Mouse (Mus musculus): ENCODE data around the gene Pimreg.

Pimreg gene

GRCm38 (mm10) chr11:72064414-72064813 is 22.6 kb downstream of the Pimreg start:
- DNase-seq (ENCODE audit: extremely low spot score, low read depth, low spot score): no peak

- DNase-seq (ENCODE audit: extremely low spot score, low read depth, low spot score): no peak
Observed at GRCm38 (mm10) chr11:72065103-72065502, 23.3 kb downstream of the Pimreg start.

- no peak for DNase-seq (ENCODE audit: extremely low spot score, low read depth, low spot score)
Observed at GRCm38 (mm10) chr11:72066330-72066729, 24.5 kb downstream of the Pimreg start.

GRCm38 (mm10) chr11:72067326-72067725 is 25.5 kb downstream of the Pimreg start:
- no peak for DNase-seq (ENCODE audit: extremely low spot score, low read depth, low spot score)

- DNase-seq (ENCODE audit: extremely low spot score, low read depth, low spot score): no peak
Observed at GRCm38 (mm10) chr11:72068026-72068425, 26.2 kb downstream of the Pimreg start.

- no peak for DNase-seq (ENCODE audit: extremely low spot score, low read depth, low spot score)
Observed at GRCm38 (mm10) chr11:72070733-72071132, 28.9 kb downstream of the Pimreg start.

GRCm38 (mm10) chr11:72072331-72072905 is 30.6 kb downstream of the Pimreg start:
- no peak for DNase-seq (ENCODE audit: extremely low spot score, low read depth, low spot score)

- no peak for DNase-seq (ENCODE audit: extremely low spot score, low read depth, low spot score)
Observed at GRCm38 (mm10) chr11:72074230-72074629, 32.4 kb downstream of the Pimreg start.

- no peak for DNase-seq (ENCODE audit: extremely low spot score, low read depth, low spot score)
Observed at GRCm38 (mm10) chr11:72078056-72078455, 36.2 kb downstream of the Pimreg start.

GRCm38 (mm10) chr11:72078647-72079046 is 36.8 kb downstream of the Pimreg start:
- DNase-seq (ENCODE audit: extremely low spot score, low read depth, low spot score): no peak

GRCm38 (mm10) chr11:72080461-72080860 is 38.6 kb downstream of the Pimreg start:
- no peak for DNase-seq (ENCODE audit: extremely low spot score, low read depth, low spot score)

GRCm38 (mm10) chr11:72082601-72083000 is 40.8 kb downstream of the Pimreg start:
- no peak for DNase-seq (ENCODE audit: extremely low spot score, low read depth, low spot score)

- DNase-seq (ENCODE audit: extremely low spot score, low read depth, low spot score): no peak
Observed at GRCm38 (mm10) chr11:72084337-72084736, 42.5 kb downstream of the Pimreg start.

GRCm38 (mm10) chr11:72086251-72087046 is 44.6 kb downstream of the Pimreg start:
- no peak for DNase-seq (ENCODE audit: extremely low spot score, low read depth, low spot score)

GRCm38 (mm10) chr11:72092390-72092789 is 50.6 kb downstream of the Pimreg start:
- no peak for DNase-seq (ENCODE audit: extremely low spot score, low read depth, low spot score)

- no peak for DNase-seq (ENCODE audit: extremely low spot score, low read depth, low spot score)
Observed at GRCm38 (mm10) chr11:72094442-72094841, 52.6 kb downstream of the Pimreg start.

GRCm38 (mm10) chr11:72095994-72096393 is 54.2 kb downstream of the Pimreg start:
- no peak for DNase-seq (ENCODE audit: extremely low spot score, low read depth, low spot score)
